Comparison of ENCODE assay signal across 10 mouse cellular contexts in the genomic region with DNA sequence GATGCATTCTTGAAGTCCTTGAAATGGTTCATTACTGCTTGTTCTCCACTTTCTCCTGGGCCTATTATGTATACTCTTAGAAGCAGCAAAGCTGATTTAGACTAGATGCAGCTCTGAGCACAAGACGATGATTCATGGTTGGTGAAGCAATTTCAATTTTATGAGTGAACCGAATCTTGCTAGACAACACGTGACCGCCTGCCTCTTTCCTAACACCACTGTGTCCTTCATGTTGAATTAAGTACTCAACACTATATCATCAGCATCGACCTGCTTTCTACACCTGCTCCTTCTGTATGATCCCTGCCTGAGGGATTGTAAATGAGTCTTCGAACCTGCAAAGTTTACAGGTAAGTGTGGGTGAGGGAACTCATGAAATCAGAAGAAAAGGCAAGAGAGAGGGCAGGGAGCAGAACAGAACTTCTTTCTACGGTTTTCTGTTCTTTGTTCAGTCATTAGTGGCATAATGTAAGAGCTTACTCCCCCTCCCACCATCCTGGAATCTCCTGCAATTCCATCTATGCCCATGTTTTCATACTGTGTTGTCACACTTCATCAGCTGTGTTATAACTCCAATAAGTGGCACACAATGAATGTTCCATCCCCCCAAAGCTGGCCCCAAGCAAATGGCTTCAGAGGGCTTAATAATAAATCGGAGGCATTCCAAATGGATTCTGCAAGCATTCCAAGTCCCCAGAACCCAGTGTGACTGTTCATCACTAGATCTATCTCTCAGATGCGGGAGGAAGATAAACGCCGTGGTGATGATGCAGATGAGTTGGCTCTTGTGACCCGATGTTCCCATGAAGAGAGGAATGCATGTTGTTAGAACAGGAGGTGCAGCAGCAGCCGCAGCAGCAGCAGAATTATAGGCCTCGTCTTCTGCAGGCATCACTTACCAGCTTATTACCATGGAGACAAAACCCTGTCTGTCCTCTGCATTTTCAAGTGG.
DNase-seq lines count a peak whose midpoint lies in the region; ATAC-seq and TF ChIP-seq lines count a peak whose summit lies in the region.
"Had no signal": no experiment of that assay in that cellular context is flagged by ENCODE, and none has a peak within 500 bp of the region (broad histone marks: within the 10 kb centered on the region; RNA-seq: fewer than 3 reads in every experiment).

No protein-coding gene starts in this region.

- no peak overlapping the region for H3K9ac ChIP-seq in heart, embryonic 15.5 days

- no peaks in the 10 kb centered on the region for H3K36me3 ChIP-seq in heart, embryonic 15.5 days
- peaks cover 8% of the 10 kb centered on the region for H3K36me3 ChIP-seq in C2C12 (ENCODE audit: control insufficient read depth, insufficient read depth)
- no peaks in the 10 kb centered on the region for H3K36me3 ChIP-seq in megakaryocyte, embryonic 14.5 days (replicated peaks; ENCODE audit: low read length)

- H3K4me1 ChIP-seq in heart, embryonic 15.5 days (replicated peaks) = peaks cover 21% of the 10 kb centered on the region
- peaks cover 18% of the 10 kb centered on the region for H3K4me1 ChIP-seq in megakaryocyte, embryonic 14.5 days

- H3K4me3 ChIP-seq in heart, embryonic 15.5 days = no peak overlapping the region
- H3K4me3 ChIP-seq in C2C12 (ENCODE audit: insufficient read depth, poor library complexity, severe bottlenecking) = peak overlapping the region; percentile 0
- H3K4me3 ChIP-seq in megakaryocyte, embryonic 14.5 days (replicated peaks) = peak overlapping the region; percentile 19

- DNase-seq in heart, adult 8-10 months (ENCODE audit: low spot score) = no peak
- DNase-seq in fibroblast of lung, adult 2 months (ENCODE audit: low read depth) = peak; percentile 66
- DNase-seq in testis, postnatal 14 days (ENCODE audit: low spot score) = no peak
- DNase-seq in embryo, embryonic 10 days (ENCODE audit: low spot score) = no peak
- no peak for DNase-seq in thymus, postnatal 4 days
- DNase-seq: cerebellum, adult 2 months; gastrocnemius, postnatal 10 days had no signal

- H3ac ChIP-seq in C2C12 (ENCODE audit: control insufficient read depth, insufficient read length, low read depth) = no peak overlapping the region

- ATAC-seq in heart, embryonic 15.5 days (replicated peaks; ENCODE audit: insufficient number of reproducible peaks, insufficient read depth, low FRiP score, low read depth) = no peak

- peaks cover 26% of the 10 kb centered on the region for H3K79me3 ChIP-seq in C2C12 (ENCODE audit: low read depth)

- no peaks in the 10 kb centered on the region for H3K27me3 ChIP-seq in heart, embryonic 15.5 days
- no peaks in the 10 kb centered on the region for H3K27me3 ChIP-seq in C2C12 (ENCODE audit: control insufficient read depth, insufficient read depth, insufficient read length)
- peaks cover 79% of the 10 kb centered on the region for H3K27me3 ChIP-seq in megakaryocyte, embryonic 14.5 days (replicated peaks)

- H3K79me2 ChIP-seq in C2C12 (ENCODE audit: control insufficient read depth, insufficient read depth) = peaks cover 42% of the 10 kb centered on the region

- no peaks in the 10 kb centered on the region for H3K9me3 ChIP-seq in heart, embryonic 15.5 days (replicated peaks)
- H3K9me3 ChIP-seq in megakaryocyte, embryonic 14.5 days = 0 out of 2 replicates have a peak, but pooled peaks cover 5% of the 10 kb centered on the region

- 63% methylated on average over 14 of the region's 14 CpGs for WGBS in heart, embryonic 15.5 days

- TF ChIP-seq CTCF in C2C12 (IDR thresholded peaks at IDR 0.05; ENCODE audit: control insufficient read depth, insufficient read depth, insufficient read length) = no peak

- H3K27ac ChIP-seq in heart, embryonic 15.5 days = peak overlapping the region; percentile 53; the same call in 1 of the 2 replicates

- no peak overlapping the region for H3K4me2 ChIP-seq in heart, embryonic 15.5 days

TF ChIP-seq in C2C12, 6 proteins besides CTCF, POLR2A, EP300 and RAD21:
- TF ChIP-seq MYOG (IDR thresholded peaks at IDR 0.05; ENCODE audit: control insufficient read depth, extremely low read depth, insufficient read length) = no peak
- TF ChIP-seq FOSL1 (IDR thresholded peaks at IDR 0.05; ENCODE audit: insufficient read depth, low read length, poor library complexity, severe bottlenecking) = no peak
- TF ChIP-seq USF1 (IDR thresholded peaks at IDR 0.05; ENCODE audit: low read depth) = peak; percentile 99
- peak; percentile 26 for TF ChIP-seq MYOD1 (IDR thresholded peaks at IDR 0.05; ENCODE audit: control insufficient read depth, insufficient read length, low read depth)
- TF ChIP-seq MAX (IDR thresholded peaks at IDR 0.05) = peak; percentile 88
- TF ChIP-seq CEBPB (IDR thresholded peaks at IDR 0.05; ENCODE audit: low read depth) = peak; percentile 98
